Mouse (Mus musculus): Measurements from ENCODE around the gene Hhat.

DNA sequence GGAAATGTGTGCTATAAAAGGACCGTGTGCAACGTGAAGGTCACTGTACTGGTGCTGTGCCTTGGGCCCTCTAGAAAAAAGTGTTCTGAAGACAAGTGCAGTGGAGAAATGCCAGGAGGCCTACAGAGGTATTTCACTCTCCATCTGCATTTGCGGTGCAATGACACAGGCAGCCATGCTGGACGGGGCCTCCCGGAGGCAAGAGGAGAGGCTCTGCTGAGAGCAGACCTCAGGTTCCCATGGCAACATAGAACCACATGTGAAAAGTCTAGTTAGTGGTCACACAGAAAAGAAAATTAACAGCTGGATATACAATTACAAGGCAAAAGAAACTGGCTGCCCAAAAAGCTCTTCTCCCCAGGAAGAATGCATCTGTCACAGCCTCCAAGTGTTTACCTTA, 166.6 kb downstream of the Hhat start:
- TF ChIP-seq POLR2A (IDR thresholded peaks at IDR 0.05; ENCODE audit: control insufficient read depth in 1 of 2, insufficient read depth in 1 of 2, low read depth in 1 of 2, low read length in 2 of 2, poor library complexity in 1 of 2) (no peak), MYC (IDR thresholded peaks at IDR 0.05; ENCODE audit: low read depth, low read length) (no peak), NRF1 (IDR thresholded peaks at IDR 0.05; ENCODE audit: insufficient read depth, low read depth, low read length, poor library complexity, severe bottlenecking) (no peak), CHD2 (IDR thresholded peaks at IDR 0.05; ENCODE audit: low read length) (no peak), KAT2A (conservative IDR thresholded peaks at IDR 0.05; ENCODE audit: low read depth, low read length) (no peak)

Data from MEL (cell line).